Mouse (Mus musculus): ENCODE measurements around the gene Galnt14.

GRCm38 (mm10) chr17:73568204-73568603 lies 142.0 kb downstream of the Galnt14 start:
- TF ChIP-seq CTCF (IDR thresholded peaks at IDR 0.05; ENCODE audit: low read depth, low read length) (no peak), POLR2A (IDR thresholded peaks at IDR 0.05; ENCODE audit: borderline replicate concordance, low read depth, low read length) (no peak)
